Mouse (Mus musculus): Measurements from ENCODE around the gene Dcst2.

Gene Dcst2

GRCm38 (mm10) chr3:89408448-89408847, 46.7 kb downstream of the Dcst2 start:
- DNase-seq (ENCODE audit: inconsistent age in 2 of 2, low spot score in 1 of 2) = no peak

GRCm38 (mm10) chr3:89409701-89410100, 47.9 kb downstream of the Dcst2 start:
- DNase-seq (ENCODE audit: inconsistent age in 2 of 2, low spot score in 1 of 2) = no peak

- peak in 1 of 2 experiments; percentile 51 for DNase-seq (ENCODE audit: inconsistent age in 2 of 2, low spot score in 1 of 2)
Measured at GRCm38 (mm10) chr3:89410864-89411263, 49.1 kb downstream of the Dcst2 start.

GRCm38 (mm10) chr3:89411490-89412393, 50.0 kb downstream of the Dcst2 start, which contains the start of gene Flad1:
Gene Flad1, minus strand, starts transcription at chr3:89411870.
- peak; percentile 98 to 100 for DNase-seq (ENCODE audit: inconsistent age in 2 of 2, low spot score in 1 of 2)

- no peak for DNase-seq (ENCODE audit: inconsistent age in 2 of 2, low spot score in 1 of 2)
Measured at GRCm38 (mm10) chr3:89416158-89416557, 54.4 kb downstream of the Dcst2 start.

GRCm38 (mm10) chr3:89417131-89417530, 55.4 kb downstream of the Dcst2 start:
- DNase-seq (ENCODE audit: inconsistent age in 2 of 2, low spot score in 1 of 2) = no peak

- DNase-seq (ENCODE audit: inconsistent age in 2 of 2, low spot score in 1 of 2) = no peak
Measured at GRCm38 (mm10) chr3:89417840-89418169, 56.0 kb downstream of the Dcst2 start.

- peak; percentile 97 to 98 for DNase-seq (ENCODE audit: inconsistent age in 2 of 2, low spot score in 1 of 2)
Measured at GRCm38 (mm10) chr3:89418170-89418860, 56.5 kb downstream of the Dcst2 start, which contains the start of the genes Cks1b and Shc1. Gene Cks1b, minus strand, starts transcription at chr3:89418383. Gene Shc1, plus strand, starts transcription at chr3:89418443.

- peak; percentile 88 to 97 for DNase-seq (ENCODE audit: inconsistent age in 2 of 2, low spot score in 1 of 2)
Measured at GRCm38 (mm10) chr3:89418861-89419250, 57.1 kb downstream of the Dcst2 start.

GRCm38 (mm10) chr3:89419571-89419970, 57.8 kb downstream of the Dcst2 start:
- DNase-seq (ENCODE audit: inconsistent age in 2 of 2, low spot score in 1 of 2) = peak; percentile 66 to 92

- DNase-seq (ENCODE audit: inconsistent age in 2 of 2, low spot score in 1 of 2) = no peak
Measured at GRCm38 (mm10) chr3:89419981-89420380, 58.2 kb downstream of the Dcst2 start.

- DNase-seq (ENCODE audit: inconsistent age in 2 of 2, low spot score in 1 of 2) = no peak
Measured at GRCm38 (mm10) chr3:89420421-89420820, 58.6 kb downstream of the Dcst2 start.

GRCm38 (mm10) chr3:89421002-89421774, 59.4 kb downstream of the Dcst2 start:
- DNase-seq (ENCODE audit: inconsistent age in 2 of 2, low spot score in 1 of 2) = peak; percentile 89 to 93

GRCm38 (mm10) chr3:89421810-89422473, 60.2 kb downstream of the Dcst2 start:
- peak; percentile 46 to 67 for DNase-seq (ENCODE audit: inconsistent age in 2 of 2, low spot score in 1 of 2)

GRCm38 (mm10) chr3:89422556-89423205, 60.9 kb downstream of the Dcst2 start:
- no peak for DNase-seq (ENCODE audit: inconsistent age in 2 of 2, low spot score in 1 of 2)

- DNase-seq (ENCODE audit: inconsistent age in 2 of 2, low spot score in 1 of 2) = no peak
Measured at GRCm38 (mm10) chr3:89424416-89425140, 62.8 kb downstream of the Dcst2 start.

- DNase-seq (ENCODE audit: inconsistent age in 2 of 2, low spot score in 1 of 2) = no peak
Measured at GRCm38 (mm10) chr3:89425141-89425525, 63.4 kb downstream of the Dcst2 start.

GRCm38 (mm10) chr3:89425876-89426275, 64.1 kb downstream of the Dcst2 start:
- DNase-seq (ENCODE audit: inconsistent age in 2 of 2, low spot score in 1 of 2) = no peak

Measured in adrenal gland, adult (tissue).